Mouse (Mus musculus): ENCODE results near the gene Gm21921. TPM values are rescaled to one million over a fixed set of nuclear protein-coding genes. Genes with fewer than 3 reads are reported as not detected.
"Not testable (repeated sequence)": the region's sequence is repeated elsewhere in the genome, so short reads cannot be mapped to it uniquely, and the experiment has no call there.

The Gm21921 gene
- not detected in 2 replicates for polyA plus RNA-seq (2014; fragmentation: Nextera tagmentation; extraction: Ambion mirVana)

- no CpG with 5 or more reads among the region's 2 CpGs for WGBS (ENCODE audit: insufficient replicate concordance)
- H3K36me3 ChIP-seq (ENCODE audit: control insufficient read depth, insufficient read depth, low read length); H3K4me3 ChIP-seq (ENCODE audit: low read depth, low read length); H3K4me2 ChIP-seq; H3K27ac ChIP-seq (ENCODE audit: low read depth, low read length); H3K9ac ChIP-seq (ENCODE audit: low read depth, low read length); ATAC-seq (replicated peaks; ENCODE audit: insufficient number of reproducible peaks, low FRiP score, low TSS enrichment); H3K27me3 ChIP-seq (ENCODE audit: control insufficient read depth, insufficient read depth, low read length); H3K9me3 ChIP-seq (replicated peaks; ENCODE audit: control insufficient read depth, low read length); H3K4me1 ChIP-seq (ENCODE audit: control insufficient read depth, insufficient read depth, low read length): not testable (repeated sequence)
Measured at GRCm38 (mm10) chrY:24796143-24796542, at the start of gene Gm21921. Gene Gm21921 (minus strand): TSS chrY:24796243.
